Mouse (Mus musculus) gastrocnemius, postnatal 4 days (tissue): Measurements from ENCODE around the gene Maml2. TPM values are rescaled to one million over a fixed set of nuclear protein-coding genes. Genes with fewer than 3 reads are reported as not detected.

Experiments used
- DNase-seq, 2 experiments: peaks; one replicate each; pipeline ENCODE4 v3.0.0; 2021 to 2022; ENCODE audit warnings: low spot score in 2 of 2, mixed read lengths in 2 of 2
- total RNA-seq, 2 experiments: library from RNA; stranded (reverse); gene quantifications; 2 replicates each; pipeline ENCODE4 v1.2.3; 2021

Maml2 gene
- total RNA-seq, 2 experiments from 2014 or later, result 8.2 to 8.7 TPM

DNA sequence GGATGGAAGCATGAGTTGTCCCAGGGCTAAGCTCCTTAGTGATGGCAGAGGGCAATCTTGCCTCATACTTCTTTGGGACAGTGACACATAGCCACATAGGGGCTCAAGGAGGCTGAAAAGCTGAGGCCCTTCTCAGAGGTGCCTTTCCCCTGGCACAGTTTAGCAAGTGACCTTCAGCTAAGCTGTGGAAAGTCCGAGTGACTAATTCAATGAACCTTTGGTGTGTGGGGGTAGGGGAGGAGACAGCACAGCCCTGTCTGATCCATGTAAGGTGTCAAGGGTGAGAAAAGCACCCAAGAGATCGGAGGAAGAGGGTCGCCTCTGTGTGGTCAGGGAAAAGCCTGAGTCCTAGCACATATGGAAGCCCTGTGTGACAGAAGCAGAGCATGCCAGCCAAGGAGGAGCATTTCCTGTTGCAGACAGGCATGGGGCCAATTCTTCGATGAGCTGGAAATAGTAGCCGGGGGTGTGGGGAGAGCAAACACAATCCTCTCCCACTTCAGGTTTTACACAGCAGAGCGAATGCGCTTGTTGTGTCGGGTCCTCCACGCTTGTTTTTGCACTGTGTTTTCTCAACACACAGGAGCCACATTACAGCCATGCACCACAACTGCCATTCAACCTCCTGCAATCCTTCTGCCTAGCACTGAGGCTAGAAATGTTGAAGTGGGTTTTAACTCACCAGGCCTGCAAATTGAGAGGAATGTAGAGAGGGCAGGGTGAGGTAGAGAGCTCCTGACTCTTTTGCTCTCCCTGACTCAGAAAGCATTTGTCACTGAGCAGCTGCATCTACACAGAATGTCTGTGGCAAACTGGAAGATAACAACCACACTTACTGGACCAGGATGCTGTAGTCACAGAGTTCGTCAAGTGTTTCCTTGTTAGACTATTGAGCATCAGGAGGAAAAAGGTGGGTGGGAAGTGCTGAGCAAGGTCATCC, 266.0 kb downstream of the Maml2 start:
- DNase-seq, result peak in 1 of 2 experiments; percentile 35

DNA sequence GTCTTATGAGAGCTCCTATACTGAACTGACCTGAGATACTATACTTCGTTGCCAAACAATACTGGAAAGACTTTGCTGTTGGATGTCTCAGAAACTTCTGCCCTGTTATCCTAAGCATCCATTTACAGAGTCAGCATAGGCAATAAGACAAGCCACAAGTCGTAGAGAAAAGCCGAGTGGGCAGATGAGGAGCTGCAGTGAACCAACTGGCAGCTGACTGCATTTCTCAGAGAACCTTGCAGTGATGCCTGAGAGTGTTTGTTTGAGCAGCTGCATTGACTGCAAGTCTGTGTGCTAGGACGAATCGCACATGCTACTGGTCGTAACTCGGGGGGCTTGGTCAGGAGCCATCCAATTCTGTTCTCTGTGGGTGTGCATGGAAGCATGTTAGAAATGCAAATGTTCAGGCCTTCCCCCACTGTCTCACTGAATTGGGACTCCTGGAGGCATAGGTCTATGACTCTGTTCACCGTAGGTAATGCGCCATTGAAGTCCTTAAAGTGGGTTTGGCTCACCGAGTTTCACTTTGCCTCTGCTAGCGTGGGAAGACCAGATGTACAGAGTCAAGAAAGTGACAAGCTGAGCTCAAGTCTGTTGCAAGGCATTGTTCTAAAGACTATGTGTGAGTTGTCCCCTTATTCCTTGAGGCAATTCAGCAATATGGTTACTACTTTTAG, 267.7 kb downstream of the Maml2 start:
- DNase-seq, result no peak

DNA sequence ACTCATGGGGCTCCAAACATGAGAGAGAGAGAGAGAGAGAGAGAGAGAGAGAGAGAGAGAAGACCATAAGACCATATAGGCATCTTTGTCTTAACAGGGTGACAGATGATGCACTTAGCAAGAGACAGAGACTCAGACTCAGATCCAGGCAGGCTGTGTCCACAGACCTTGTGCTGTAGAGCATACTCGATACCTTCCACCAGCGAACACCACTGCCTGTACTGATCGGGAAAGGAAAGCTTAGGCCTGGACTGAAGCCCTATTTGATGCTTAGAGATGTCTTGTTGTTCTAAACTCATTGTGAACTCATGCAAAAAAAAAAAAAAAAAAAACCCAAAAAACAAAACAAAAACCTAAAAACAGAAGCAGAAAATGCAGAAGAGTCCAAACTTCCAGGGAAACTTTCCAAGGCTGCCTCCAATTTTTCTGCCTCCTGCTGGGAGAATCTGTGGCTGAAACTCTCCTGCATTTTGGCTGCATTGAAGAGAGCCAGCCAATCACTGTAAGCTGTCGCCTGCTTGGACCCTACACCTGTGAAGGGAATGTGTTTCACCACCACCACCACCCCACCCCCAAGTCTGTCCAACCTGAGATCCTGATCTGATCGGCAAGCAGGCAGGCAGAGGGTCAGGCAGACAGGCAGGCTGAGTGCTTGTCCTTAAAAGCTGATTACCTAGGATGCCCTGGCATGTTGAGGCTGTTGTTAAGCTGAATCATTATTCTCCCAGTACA, 268.6 kb downstream of the Maml2 start:
- DNase-seq, result no peak

DNA sequence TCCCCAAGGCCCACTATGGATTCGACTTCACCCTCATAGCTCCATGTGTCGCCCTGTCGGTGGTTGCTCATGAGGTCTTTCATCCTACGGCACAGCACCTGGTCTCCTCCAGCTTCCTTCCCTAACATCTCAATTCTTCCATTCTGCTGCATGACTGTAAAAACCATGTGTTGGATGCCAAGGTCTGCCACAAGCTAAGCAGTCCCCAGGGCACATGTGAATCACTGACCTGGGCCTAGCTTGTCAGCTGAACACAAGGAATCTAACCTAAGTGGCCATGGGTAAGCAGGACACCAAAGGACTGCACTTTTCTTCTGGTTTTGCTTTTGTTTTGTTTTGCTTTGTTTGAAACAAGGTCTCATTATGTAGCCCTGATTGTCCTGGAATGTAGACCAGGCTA, 271.3 kb downstream of the Maml2 start:
- no peak for DNase-seq

DNA sequence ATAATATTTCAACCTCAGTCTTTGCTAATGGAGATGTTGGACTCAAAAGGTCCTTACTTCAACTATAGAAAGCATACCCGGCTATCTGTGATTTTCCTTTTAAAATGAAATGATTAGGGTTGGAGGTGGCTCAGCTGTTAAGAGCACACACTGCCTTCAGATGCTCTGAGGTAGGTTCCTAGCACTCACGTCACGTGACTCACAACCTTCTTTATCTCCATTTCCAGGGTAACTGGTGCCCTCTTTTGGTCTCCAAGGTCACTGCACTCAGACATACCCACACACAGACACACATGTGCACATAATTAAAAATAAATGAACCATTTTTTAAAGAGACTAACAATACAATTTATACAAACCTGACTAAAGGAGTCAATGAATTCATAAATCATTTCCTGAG, 275.1 kb downstream of the Maml2 start:
- no peak for DNase-seq

DNA sequence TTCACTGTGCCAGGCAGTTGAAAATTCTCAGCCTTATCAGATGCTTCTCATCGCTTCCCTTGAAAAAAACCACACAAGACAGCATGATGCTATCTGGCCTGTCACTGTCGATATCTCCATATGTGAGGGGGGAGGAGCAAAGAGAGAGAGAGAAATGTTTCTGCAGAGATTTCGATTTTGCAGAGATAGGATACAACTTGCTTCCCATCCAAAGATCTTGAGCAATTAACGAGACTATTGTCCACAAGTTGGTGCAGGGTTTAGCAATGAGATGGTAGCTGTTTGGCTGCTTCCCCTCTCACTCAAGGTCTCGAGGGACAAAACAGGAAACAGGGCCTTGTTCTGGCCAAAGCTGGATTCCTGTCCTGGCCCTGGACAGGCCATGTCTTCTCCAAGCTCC, 276.3 kb downstream of the Maml2 start:
- DNase-seq, result no peak

DNA sequence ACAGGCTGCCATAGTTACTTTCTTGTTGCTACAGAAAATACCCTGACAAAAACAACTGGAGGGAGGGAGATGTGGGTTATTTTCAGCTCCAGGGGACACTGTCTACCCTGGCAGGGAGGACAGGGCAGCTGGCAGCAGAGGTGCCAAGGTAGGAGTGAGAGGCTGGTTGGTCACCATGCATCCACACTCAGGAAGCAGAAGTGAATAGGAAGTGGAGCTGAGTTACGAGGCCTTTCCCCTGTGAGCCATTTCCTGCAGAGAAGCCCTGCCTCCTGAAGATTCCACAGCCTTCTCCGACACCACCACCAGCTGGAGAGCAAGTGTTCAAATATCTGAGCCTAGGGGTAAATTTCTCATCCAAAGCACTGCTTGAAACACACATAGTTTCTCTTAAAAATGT, 277.2 kb downstream of the Maml2 start:
- no peak for DNase-seq

DNA sequence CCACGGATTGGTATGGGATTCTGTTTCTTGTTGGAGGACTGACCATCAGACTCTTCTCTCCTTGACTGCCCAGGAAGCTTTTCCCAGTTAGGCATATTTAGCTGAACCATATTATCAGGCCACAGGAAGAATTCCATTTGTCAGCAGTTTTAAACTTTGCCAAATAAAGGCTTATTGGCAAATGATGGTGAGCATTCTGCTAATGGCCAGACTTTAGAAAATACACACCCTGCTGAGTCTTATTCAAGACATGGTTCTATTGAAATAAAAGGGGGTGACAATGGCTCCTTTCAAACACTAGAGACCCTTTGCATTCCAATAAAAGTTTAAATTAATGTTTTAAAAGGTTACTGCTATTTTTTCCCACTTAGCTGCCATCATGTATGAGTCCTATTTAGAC, 279.4 kb downstream of the Maml2 start:
- no peak for DNase-seq

DNA sequence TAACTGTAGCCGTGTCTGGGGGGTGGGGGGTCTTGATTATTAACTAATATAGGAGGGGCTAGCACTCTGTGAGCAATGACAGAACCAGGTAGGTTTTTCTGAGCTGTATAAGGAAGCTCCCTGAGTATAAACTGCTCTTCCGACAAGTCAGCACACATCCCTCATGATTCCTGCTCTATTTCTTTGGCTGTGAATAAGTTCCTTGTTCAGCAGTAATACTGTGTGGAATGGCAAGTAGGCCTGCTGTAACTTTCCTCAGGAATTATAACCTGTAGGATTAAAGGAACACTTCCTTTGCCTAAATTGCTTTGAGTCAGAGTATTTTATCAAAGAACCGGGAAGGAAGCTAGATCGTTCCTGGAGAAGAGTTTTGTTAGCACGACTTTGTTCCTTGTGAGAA, 283.4 kb downstream of the Maml2 start:
- DNase-seq, result no peak

DNA sequence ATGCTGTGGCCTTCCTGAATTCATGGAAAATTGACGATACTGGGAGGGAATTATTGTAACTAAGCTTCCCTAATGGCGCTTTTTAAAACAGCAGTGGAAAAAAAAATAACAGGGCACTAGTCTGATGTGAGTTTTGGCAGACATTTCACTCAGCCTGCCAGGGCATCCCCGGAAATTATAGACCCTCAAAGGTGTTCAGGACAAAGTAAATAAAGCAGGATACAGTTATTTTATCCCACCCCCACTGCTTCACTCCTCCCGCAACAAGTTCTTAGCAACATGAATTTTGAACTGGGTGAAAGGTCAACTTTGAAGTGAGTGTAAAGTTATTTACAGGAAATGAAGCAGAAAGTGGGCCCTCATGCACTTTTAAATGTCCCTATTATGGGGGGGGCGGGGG, 286.2 kb downstream of the Maml2 start:
- no peak for DNase-seq

DNA sequence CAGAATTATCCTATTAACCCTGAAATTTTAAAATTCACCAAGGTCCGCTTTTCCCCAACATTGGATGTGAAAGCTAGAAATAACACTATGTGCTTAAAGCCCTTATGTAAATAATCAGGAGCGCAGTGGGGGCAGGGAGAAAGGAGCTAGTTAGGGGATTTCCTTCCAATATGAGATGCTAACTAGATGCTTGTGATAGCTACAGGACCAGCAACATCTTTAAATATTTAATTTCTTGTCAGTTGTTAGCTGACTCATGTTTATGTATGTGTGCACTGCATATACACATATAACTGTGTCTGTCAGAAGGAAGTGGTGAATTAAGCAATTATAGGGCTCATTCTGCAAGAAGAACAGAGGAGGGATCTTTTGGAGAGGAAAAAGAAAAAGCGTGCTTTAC, 286.7 kb downstream of the Maml2 start:
- no peak for DNase-seq

DNA sequence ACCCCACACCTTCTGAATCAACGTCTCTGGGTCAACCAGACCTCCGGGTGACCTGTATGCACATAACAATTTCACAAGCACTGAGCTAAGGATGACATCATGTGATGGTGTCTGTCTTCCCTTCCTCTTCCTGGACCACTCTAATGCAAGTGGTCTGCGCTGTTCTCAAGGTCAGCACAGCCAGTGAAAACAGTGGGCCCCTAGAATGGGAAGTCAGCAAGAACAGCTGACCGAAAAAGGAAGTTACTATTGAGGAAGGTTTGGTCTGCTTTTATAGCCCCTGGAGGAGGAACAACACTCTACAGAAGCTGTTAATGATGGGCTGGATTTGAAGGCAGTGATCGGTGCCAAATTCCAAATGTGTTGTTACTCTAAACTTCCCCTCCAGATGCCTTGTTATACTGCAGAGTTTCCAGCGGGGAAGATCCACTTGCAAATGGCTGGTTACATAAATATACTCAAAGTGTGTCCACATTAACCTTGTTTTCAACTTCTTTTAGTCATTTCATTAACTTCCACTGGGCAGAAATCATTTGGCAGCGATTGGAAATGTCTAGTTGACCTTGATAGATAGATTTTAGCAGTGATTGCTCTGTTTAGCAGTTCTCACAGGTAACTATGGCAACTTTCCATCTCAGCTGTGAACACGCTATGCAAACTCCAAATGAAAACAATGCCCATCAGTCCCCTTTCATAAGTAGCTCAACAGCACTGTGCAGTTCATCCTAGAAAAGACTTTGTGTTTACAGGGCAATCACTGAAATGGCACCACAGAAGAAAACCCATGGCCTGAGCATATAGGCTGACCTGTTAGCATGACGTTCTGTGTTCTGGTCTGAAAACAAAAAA, 289.6 kb downstream of the Maml2 start:
- no peak for DNase-seq

DNA sequence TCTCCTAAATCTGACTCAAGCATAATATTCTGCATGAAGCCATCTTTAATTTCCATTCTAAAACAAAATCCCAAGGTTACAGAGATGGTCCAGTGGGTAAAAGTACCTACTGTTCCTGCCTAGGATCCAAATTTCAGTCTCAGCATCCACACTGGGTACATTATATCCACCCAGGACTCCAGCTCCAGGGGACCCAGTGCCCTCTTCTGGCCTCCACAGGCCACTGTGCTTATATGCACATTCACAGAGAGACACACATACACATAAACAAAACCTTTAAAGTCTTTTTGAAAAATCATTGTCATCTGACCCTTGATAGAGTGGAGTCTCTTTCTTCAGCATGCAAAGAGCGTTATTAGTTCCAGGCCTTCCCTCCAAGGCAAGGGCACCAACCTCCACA, 291.0 kb downstream of the Maml2 start:
- DNase-seq, result no peak

DNA sequence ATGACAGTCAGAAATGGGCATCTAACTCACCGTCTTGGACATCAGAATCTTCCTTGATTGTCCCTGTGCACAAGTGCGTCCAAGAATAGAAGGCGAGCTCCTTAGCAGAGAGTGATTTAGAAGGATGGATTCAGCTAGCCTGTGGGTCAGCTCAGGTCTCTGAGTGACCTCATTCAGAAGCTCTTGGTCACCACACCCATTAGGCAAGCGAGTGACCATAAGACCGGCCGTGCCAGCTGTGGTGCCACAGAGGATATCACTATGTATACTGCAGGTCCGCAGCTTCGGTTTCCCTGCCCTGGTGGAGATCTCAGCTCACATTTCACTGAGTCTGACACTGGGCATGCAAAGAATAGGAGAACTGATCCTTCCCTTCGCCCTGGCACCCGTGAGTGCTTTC, 294.9 kb downstream of the Maml2 start:
- no peak for DNase-seq

DNA sequence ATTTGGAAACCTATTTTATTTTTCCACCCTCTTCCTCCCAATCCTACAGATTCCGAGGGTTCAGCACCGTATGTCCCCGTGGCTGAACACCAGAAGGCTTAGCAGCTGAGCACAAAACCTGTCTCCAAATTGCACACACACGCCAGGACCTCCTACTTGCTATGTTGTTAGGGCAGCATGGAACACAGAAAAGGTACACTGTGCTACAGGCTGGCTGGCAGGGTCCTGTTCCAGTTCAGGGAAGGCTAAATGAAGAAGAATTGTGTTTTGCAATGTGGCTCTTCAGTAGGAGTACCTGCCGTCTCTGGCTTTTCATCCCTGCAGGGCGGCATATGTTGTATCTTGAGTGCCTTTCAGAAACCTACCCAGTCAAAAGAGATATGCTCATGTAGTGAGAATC, 300.0 kb downstream of the Maml2 start:
- no peak for DNase-seq

DNA sequence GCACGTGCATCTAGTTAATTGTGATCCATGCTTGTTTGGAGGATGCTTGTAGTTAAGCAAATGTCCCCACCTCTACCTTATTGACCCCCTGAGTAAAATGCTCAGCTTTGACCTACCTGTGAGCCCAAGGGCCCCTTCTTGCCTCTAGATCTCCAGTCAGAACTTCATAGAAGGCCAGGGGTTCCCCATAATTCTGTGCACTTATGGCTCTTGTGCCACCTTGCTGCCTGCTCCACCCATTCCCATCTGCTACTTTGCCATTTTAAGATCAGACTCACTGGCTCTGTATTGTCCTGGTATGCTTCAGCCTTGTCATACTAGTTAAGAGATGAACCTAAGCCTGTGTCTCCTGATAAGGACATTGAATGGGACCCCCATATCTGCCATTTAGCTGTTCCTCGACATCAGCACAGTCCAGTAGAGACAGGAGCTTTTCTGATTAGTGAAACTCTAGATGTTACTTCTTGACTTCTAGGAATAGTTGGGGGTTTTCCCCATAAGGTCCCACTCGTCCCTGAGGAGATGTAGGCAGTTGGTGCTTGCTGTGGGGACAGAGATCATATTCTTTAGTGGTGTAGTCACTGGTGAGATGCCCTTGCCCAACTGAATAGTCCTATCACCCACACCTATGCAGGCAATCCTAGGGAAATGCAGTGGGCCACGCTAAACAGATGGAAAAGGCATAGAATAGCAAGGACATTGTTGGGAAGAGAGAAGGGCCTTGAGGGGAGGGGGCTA, 301.0 kb downstream of the Maml2 start:
- no peak for DNase-seq

DNA sequence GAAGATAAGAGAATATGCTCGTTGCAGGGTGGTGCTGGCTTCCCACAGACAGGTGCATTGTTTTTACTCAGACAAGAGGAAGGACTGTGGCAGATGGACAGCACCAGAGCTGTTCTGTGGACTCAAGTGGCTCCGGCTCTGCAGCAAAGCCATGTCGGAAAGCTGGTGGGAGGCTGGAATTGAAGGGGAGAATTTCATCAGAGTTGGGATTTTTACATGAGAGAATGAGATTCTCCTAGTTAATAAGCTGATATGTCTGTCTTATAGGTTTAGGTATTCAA, 301.5 kb downstream of the Maml2 start:
- DNase-seq, result no peak

DNA sequence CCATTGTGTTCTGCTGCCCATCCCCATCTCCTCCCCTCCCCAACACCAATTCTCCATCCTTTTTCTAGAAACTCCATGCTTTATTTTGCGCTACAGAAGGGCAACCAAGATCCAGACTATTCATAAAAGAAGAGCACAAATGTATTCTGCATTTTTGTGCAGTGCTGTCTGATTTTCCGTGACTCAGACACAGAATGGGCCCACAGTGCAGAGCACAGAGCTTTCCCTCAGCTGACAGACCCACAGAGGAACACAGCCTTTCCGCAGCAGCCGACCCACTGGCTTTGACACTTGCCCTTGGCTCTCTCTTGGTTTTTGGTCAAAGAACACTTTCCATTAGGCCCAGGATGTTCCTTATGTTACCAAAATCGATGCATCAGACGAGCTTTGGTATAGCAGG, 302.0 kb downstream of the Maml2 start:
- no peak for DNase-seq

DNA sequence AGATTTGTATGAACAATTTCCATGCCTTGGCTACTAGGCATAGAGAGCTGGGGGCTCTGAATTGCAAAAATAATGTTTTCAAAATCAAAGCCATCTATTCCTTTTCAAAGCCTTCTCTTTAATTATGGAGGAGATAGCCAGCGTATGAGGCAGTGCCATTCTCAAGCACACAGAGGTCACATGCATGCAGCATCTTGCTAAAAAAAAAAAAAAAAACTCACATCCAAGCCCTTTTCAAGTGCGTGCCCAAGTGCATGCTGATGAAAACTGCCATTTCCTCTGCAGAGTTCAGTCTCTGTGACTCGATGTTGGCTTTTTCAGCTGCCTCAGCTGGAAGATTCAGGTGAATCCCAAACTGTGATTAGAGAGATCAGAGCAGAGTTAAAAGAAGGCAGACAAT, 304.0 kb downstream of the Maml2 start:
- no peak for DNase-seq

DNA sequence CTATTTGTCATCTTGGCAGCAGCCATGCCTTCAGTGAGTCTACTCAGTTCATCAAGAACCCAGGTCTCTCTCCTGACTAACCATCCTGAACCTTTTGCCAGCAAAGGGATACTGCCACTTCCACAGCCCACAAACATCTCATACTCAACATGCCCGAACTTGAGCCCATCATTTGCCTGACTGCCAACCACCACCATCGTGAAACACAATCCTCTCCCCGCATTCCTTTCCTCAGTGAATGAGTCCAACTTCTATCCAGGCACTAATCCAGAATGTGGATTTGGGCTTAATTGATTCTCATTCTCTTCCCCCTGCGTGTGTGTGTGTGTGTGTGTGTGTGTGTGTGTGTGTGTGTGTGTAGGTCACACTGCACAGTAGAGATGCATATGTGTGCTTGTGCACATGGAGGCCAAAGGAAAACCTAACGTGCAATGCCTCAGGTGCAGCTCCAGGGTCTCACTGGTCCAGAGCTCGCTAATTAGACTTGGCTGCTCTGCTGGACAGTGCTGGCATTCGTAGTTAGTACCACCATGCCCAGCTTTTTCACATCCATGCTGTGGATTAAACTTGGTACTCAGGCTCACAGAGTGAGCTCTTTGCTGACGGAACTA, 305.9 kb downstream of the Maml2 start:
- peak in 1 of 2 experiments; percentile 10 for DNase-seq
